Mouse (Mus musculus): ENCODE results near the gene Tpr. TPM values are rescaled to one million over a fixed set of nuclear protein-coding genes. Genes with fewer than 3 reads are reported as not detected.

The Tpr gene
- polyA plus RNA-seq, 1 experiment = 40.2 TPM

- TF ChIP-seq TCF12 (IDR thresholded peaks at IDR 0.05; ENCODE audit: insufficient read depth, poor library complexity, severe bottlenecking) (no peak), TCF3 (IDR thresholded peaks at IDR 0.05; ENCODE audit: insufficient read length, low read depth) (no peak), SRF (IDR thresholded peaks at IDR 0.05; ENCODE audit: control insufficient read depth, insufficient read length, low read depth) (no peak), MAX (IDR thresholded peaks at IDR 0.05; ENCODE audit: low read depth) (no peak), MYOG (IDR thresholded peaks at IDR 0.05; ENCODE audit: control insufficient read depth in 1 of 3, insufficient read depth in 1 of 3, insufficient read length in 2 of 3, low read depth in 2 of 3) (no peak), MYOD1 (IDR thresholded peaks at IDR 0.05; ENCODE audit: control insufficient read depth in 1 of 3, insufficient read length in 2 of 3, low read depth in 2 of 3) (no peak), POLR2AphosphoS2 (IDR thresholded peaks at IDR 0.05; ENCODE audit: insufficient read length, low read depth) (no peak), REST (IDR thresholded peaks at IDR 0.05; ENCODE audit: insufficient read depth, insufficient read length) (no peak), CEBPB (IDR thresholded peaks at IDR 0.05; ENCODE audit: insufficient read depth, poor library complexity, severe bottlenecking) (no peak), POLR2A (IDR thresholded peaks at IDR 0.05; ENCODE audit: insufficient read length, low read depth) (no peak), E2F4 (IDR thresholded peaks at IDR 0.05; ENCODE audit: insufficient read depth) (no peak), USF1 (IDR thresholded peaks at IDR 0.05; ENCODE audit: low read depth) (no peak)
- Histone ChIP-seq H3K4me3 (no peak overlapping the region), H3K36me3 (ENCODE audit: control insufficient read depth, insufficient read depth) (no peaks in the 10 kb centered on the region), H3K79me2 (ENCODE audit: control insufficient read depth, insufficient read depth) (no peaks in the 10 kb centered on the region), H3K4me2 (ENCODE audit: low read depth) (no peak overlapping the region), H3K27me3 (ENCODE audit: control insufficient read depth, insufficient read depth, insufficient read length) (no peaks in the 10 kb centered on the region), H3ac (ENCODE audit: control insufficient read depth, insufficient read length) (no peak overlapping the region)
Observed at GRCm38 (mm10) chr1:150469992-150470391, 77.4 kb downstream of the Tpr start.

GRCm38 (mm10) chr1:150472525-150472924 lies 79.9 kb downstream of the Tpr start:
- Histone ChIP-seq H3K4me3 (no peak overlapping the region), H3K4me2 (ENCODE audit: low read depth) (peak overlapping the region; percentile 46), H3K27me3 (ENCODE audit: control insufficient read depth, insufficient read depth, insufficient read length) (no peaks in the 10 kb centered on the region), H3K36me3 (ENCODE audit: control insufficient read depth, insufficient read depth) (no peaks in the 10 kb centered on the region), H3K79me2 (ENCODE audit: control insufficient read depth, insufficient read depth) (no peaks in the 10 kb centered on the region), H3ac (ENCODE audit: control insufficient read depth, insufficient read length) (no peak overlapping the region)
- TF ChIP-seq CEBPB (IDR thresholded peaks at IDR 0.05; ENCODE audit: insufficient read depth, poor library complexity, severe bottlenecking) (peak; percentile 58), E2F4 (IDR thresholded peaks at IDR 0.05; ENCODE audit: insufficient read depth) (no peak)

GRCm38 (mm10) chr1:150480674-150481073 lies 88.0 kb downstream of the Tpr start:
- H3K4me3 ChIP-seq = no peak overlapping the region
- no peaks in the 10 kb centered on the region for H3K36me3 ChIP-seq (ENCODE audit: control insufficient read depth, insufficient read depth)
- H3K79me2 ChIP-seq (ENCODE audit: control insufficient read depth, insufficient read depth) = no peaks in the 10 kb centered on the region
- H3ac ChIP-seq (ENCODE audit: control insufficient read depth, insufficient read length) = no peak overlapping the region
- peak overlapping the region; percentile 26 for H3K4me2 ChIP-seq (ENCODE audit: low read depth)
- no peaks in the 10 kb centered on the region for H3K27me3 ChIP-seq (ENCODE audit: control insufficient read depth, insufficient read depth, insufficient read length)
- TF ChIP-seq TCF12 (IDR thresholded peaks at IDR 0.05; ENCODE audit: insufficient read depth, poor library complexity, severe bottlenecking) = peak; percentile 27
- TF ChIP-seq MYOD1 (IDR thresholded peaks at IDR 0.05; ENCODE audit: control insufficient read depth in 1 of 3, insufficient read length in 2 of 3, low read depth in 2 of 3) = no peak
- no peak for TF ChIP-seq TCF3 (IDR thresholded peaks at IDR 0.05; ENCODE audit: insufficient read length, low read depth)
- no peak for TF ChIP-seq POLR2A (IDR thresholded peaks at IDR 0.05; ENCODE audit: insufficient read length, low read depth)
- no peak for TF ChIP-seq REST (IDR thresholded peaks at IDR 0.05; ENCODE audit: insufficient read depth, insufficient read length)
- no peak for TF ChIP-seq SRF (IDR thresholded peaks at IDR 0.05; ENCODE audit: control insufficient read depth, insufficient read length, low read depth)
- TF ChIP-seq MYOG (IDR thresholded peaks at IDR 0.05; ENCODE audit: control insufficient read depth in 1 of 3, insufficient read depth in 1 of 3, insufficient read length in 2 of 3, low read depth in 2 of 3) = no peak
- no peak for TF ChIP-seq MAX (IDR thresholded peaks at IDR 0.05; ENCODE audit: low read depth)

- no peaks in the 10 kb centered on the region for H3K36me3 ChIP-seq (ENCODE audit: control insufficient read depth, insufficient read depth)
- no peak overlapping the region for H3ac ChIP-seq (ENCODE audit: control insufficient read depth, insufficient read length)
- no peak for TF ChIP-seq MYOG (IDR thresholded peaks at IDR 0.05; ENCODE audit: control insufficient read depth in 1 of 3, insufficient read depth in 1 of 3, insufficient read length in 2 of 3, low read depth in 2 of 3)
- no peak for TF ChIP-seq USF1 (IDR thresholded peaks at IDR 0.05; ENCODE audit: low read depth)
- no peak for TF ChIP-seq MYOD1 (IDR thresholded peaks at IDR 0.05; ENCODE audit: control insufficient read depth in 1 of 3, insufficient read length in 2 of 3, low read depth in 2 of 3)
- H3K27me3 ChIP-seq (ENCODE audit: control insufficient read depth, insufficient read depth, insufficient read length) = no peaks in the 10 kb centered on the region
- no peaks in the 10 kb centered on the region for H3K79me2 ChIP-seq (ENCODE audit: control insufficient read depth, insufficient read depth)
- H3K4me3 ChIP-seq = no peak overlapping the region
- H3K4me2 ChIP-seq (ENCODE audit: low read depth) = no peak overlapping the region
Observed at GRCm38 (mm10) chr1:150489148-150489547, 96.5 kb downstream of the Tpr start.

- Histone ChIP-seq H3K4me3 (no peak overlapping the region), H3K79me2 (ENCODE audit: control insufficient read depth, insufficient read depth) (no peaks in the 10 kb centered on the region), H3K36me3 (ENCODE audit: control insufficient read depth, insufficient read depth) (no peaks in the 10 kb centered on the region), H3K4me2 (ENCODE audit: low read depth) (peak overlapping the region; percentile 63), H3ac (ENCODE audit: control insufficient read depth, insufficient read length) (no peak overlapping the region), H3K27me3 (ENCODE audit: control insufficient read depth, insufficient read depth, insufficient read length) (no peaks in the 10 kb centered on the region)
- no peak for TF ChIP-seq POLR2A (IDR thresholded peaks at IDR 0.05; ENCODE audit: insufficient read length, low read depth)
Observed at GRCm38 (mm10) chr1:150496626-150497302, 104.1 kb downstream of the Tpr start.
